In the genomic region with DNA sequence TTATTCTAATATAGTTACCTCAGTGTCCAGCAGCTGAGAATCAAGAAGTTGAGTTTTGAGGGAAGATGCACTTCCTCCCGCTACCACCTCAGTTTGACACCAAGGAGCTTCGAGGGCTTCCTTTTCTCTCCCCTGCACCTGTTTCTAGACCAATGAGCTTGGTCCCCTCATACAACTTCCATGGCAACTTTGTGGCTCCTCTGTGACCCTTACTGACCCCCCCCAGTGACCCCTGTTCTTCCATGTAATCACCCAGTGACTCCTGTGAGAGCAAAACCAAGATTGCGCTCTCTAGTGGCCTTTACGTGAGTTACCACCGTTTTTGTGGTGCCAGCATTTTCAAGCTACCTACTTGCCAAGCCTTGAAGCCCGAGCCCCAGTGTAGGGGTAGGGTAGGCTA, we compare ENCODE assay signal across 22 mouse cellular contexts. TPM values are rescaled to one million over a fixed set of nuclear protein-coding genes. Genes with fewer than 3 reads are reported as not detected.
"Had no signal": no experiment of that assay in that cellular context is flagged by ENCODE, and none has a peak within 500 bp of the region (broad histone marks: within the 10 kb centered on the region; RNA-seq: fewer than 3 reads in every experiment).

A gene (minus strand): TSS at position 101 of the 400 bp plus-strand sequence.

- H3K27ac ChIP-seq: neural tube, embryonic 15.5 days; stomach, embryonic 15.5 days; stomach, postnatal 0 days had no signal

- H3K9me3 ChIP-seq: neural tube, embryonic 15.5 days; stomach, embryonic 15.5 days had no signal

- H3K4me3 ChIP-seq: neural tube, embryonic 15.5 days; stomach, embryonic 15.5 days had no signal

- H3K27me3 ChIP-seq: neural tube, embryonic 15.5 days; stomach, embryonic 15.5 days had no signal

- DNase-seq: retina, postnatal 1 day; right cerebral cortex, adult 18-20 months; right cerebral cortex, postnatal 14 days; right cerebral cortex, postnatal 25 days; right cerebral cortex, postnatal 4 days; spleen, adult 18-20 months; thymus, adult 18-20 months; thymus, adult 2 months; thymus, postnatal 14 days; thymus, postnatal 25 days; thymus, postnatal 36 days; thymus, postnatal 4 days had no signal

- H3K9ac ChIP-seq: neural tube, embryonic 15.5 days; stomach, embryonic 15.5 days had no signal

- H3K4me1 ChIP-seq: neural tube, embryonic 15.5 days; stomach, embryonic 15.5 days had no signal

- H3K4me2 ChIP-seq: neural tube, embryonic 15.5 days; stomach, embryonic 15.5 days had no signal

- H3K36me3 ChIP-seq: neural tube, embryonic 15.5 days; stomach, embryonic 15.5 days had no signal

RNA-seq across cellular contexts. Expression of the gene that starts here (rescaled TPM):
- polyA plus RNA-seq: neural tube, embryonic 14.5 days; neural tube, embryonic 15.5 days; small intestine, adult 2 months; spleen, adult 2 months; stomach, embryonic 14.5 days; stomach, embryonic 15.5 days; stomach, embryonic 16.5 days; stomach, postnatal 0 days; thymus, adult 2 months; thymus, postnatal 0 days; urinary bladder, adult 2 months had no signal
